Mouse (Mus musculus) neutrophil, adult 65 days (primary cell): ENCODE measurements around the gene Pdk3. TPM values are rescaled to one million over a fixed set of nuclear protein-coding genes. Genes with fewer than 3 reads are reported as not detected.

ENCODE experiments used
- total RNA-seq: library from RNA; stranded (reverse); gene quantifications from 2 replicates; pipeline ENCODE4 v1.2.4, GENCODE M21; 2023

Pdk3 gene
- total RNA-seq = 28.4 and 30.2 TPM in 2 replicates

DNA sequence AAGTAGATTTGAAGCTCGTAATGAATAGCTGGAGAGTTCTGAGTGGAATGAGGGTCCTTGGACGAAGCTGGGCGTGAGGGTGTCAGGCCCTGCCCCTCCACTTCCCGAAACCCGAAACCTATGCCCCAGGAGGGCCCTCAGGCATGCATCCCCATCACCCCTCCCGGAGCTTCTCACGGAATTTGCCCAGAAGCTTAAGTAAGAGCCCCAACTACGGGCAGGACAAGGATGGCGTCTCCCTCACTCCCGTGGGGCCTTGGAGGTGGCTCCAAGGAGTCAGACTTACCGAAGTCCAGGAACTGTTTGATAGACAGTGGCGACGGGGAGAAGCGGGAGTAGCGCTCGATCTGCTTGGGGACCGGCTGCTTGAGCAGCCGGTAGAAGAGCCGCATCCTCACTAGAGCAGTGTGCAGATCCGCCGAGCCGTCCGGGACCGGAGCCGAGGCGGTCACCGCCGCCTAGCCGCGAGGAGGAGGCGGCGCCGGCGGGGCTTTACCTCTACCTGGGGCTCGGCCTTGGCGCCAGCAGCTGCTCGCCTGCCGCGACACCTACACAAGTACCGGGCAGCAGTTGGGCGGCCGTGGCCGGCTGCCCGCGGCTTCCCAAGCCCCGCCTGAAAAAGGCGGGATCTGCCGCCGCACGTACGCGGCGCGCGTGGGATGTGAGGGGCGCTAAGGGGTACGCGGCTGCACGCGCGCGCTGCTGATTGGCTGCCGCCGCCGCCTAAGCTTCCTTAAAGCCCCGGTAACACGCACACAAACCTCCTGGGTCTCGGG lies at the start of gene Pdk3:
TSS of gene Pdk3 (minus strand) at position 641 of the 776 bp plus-strand sequence.

Other genes starting within 250 kb of the Pdk3 start
- 16.9 and 23.8 TPM in 2 replicates for gene Pola1, start 200.0 kb downstream of the Pdk3 start, total RNA-seq
- 0.14 and 0.57 TPM in 2 replicates for gene Pcyt1b, start 177.3 kb downstream of the Pdk3 start, total RNA-seq
- not detected in 2 replicates for gene AU015836, start 136.5 kb upstream of the Pdk3 start, total RNA-seq